Mouse (Mus musculus) testis, adult 2 months (tissue): ENCODE results near the gene Idh3b. TPM values are rescaled to one million over a fixed set of nuclear protein-coding genes. Genes with fewer than 3 reads are reported as not detected.

Source experiments
- H3K27ac ChIP-seq: fragments of 200-500 bp; 2 replicates; pipeline ENCODE4 v1.5.1; 2012; ENCODE audit warnings: low read depth, low read length; ENCODE audit not compliant: control insufficient read depth, insufficient read depth
- H3K27me3 ChIP-seq: fragments of 200-500 bp; 2 replicates; pipeline ENCODE4 v1.6.1; 2012; ENCODE audit warnings: mild to moderate bottlenecking, low read length, moderate library complexity; ENCODE audit not compliant: control insufficient read depth, insufficient read depth
- H3K36me3 ChIP-seq: fragments of 200-500 bp; 2 replicates; pipeline ENCODE4 v1.6.1; 2012; ENCODE audit warnings: mild to moderate bottlenecking, low read length; ENCODE audit not compliant: control insufficient read depth, insufficient read depth
- H3K4me1 ChIP-seq: fragments of 200-500 bp; 2 replicates; pipeline ENCODE4 v1.6.1; 2012; ENCODE audit warnings: low read length; ENCODE audit not compliant: control insufficient read depth, insufficient read depth
- H3K4me3 ChIP-seq: fragments of 200-500 bp; 2 replicates; pipeline ENCODE4 v1.5.1; 2012; ENCODE audit warnings: low read depth, mild to moderate bottlenecking, low read length, moderate library complexity, mixed read lengths; ENCODE audit not compliant: control insufficient read depth
- CTCF ChIP-seq: fragments of 200-500 bp; IDR thresholded peaks from 2 replicates; pipeline ENCODE4 v1.5.1; 2012; ENCODE audit warnings: low read depth, mild to moderate bottlenecking, inconsistent platforms, low read length, moderate library complexity; ENCODE audit not compliant: control insufficient read depth, insufficient read depth, insufficient replicate concordance
- POLR2A ChIP-seq: fragments of 200-500 bp; IDR thresholded peaks from 2 replicates; pipeline ENCODE4 v1.6.1; 2012; ENCODE audit warnings: low read depth, mild to moderate bottlenecking, inconsistent platforms, low read length, moderate library complexity; ENCODE audit not compliant: control insufficient read depth
- polyA plus RNA-seq: library from polyadenylated mRNA; depleted of rRNA; stranded (reverse); fragments of >200 nt; gene quantifications from 2 replicates; pipeline ENCODE4 v1.2.3, GENCODE M21; 2012; rRNA removed

Idh3b gene
- polyA plus RNA-seq, 1 experiment: 148 TPM

GRCm38 (mm10) chr2:130261914-130262313 lies 22.4 kb downstream of the Idh3b start:
- Histone ChIP-seq H3K27me3 (no peaks in the 10 kb centered on the region), H3K4me1 (no peaks in the 10 kb centered on the region), H3K36me3 (no peaks in the 10 kb centered on the region), H3K4me3 (no peak overlapping the region), H3K27ac (no peak overlapping the region)
- TF ChIP-seq POLR2A (no peak), CTCF (no peak)

- TF ChIP-seq POLR2A (no peak), CTCF (no peak)
- no peaks in the 10 kb centered on the region for H3K4me1 ChIP-seq
- H3K27ac ChIP-seq: no peak overlapping the region
- H3K36me3 ChIP-seq: no peaks in the 10 kb centered on the region
- H3K4me3 ChIP-seq: no peak overlapping the region
- H3K27me3 ChIP-seq: no peaks in the 10 kb centered on the region
Measured at GRCm38 (mm10) chr2:130260822-130261221, 23.5 kb downstream of the Idh3b start.

GRCm38 (mm10) chr2:130256762-130257161 lies 27.6 kb downstream of the Idh3b start:
- H3K27me3 ChIP-seq: no peaks in the 10 kb centered on the region
- no peaks in the 10 kb centered on the region for H3K36me3 ChIP-seq
- TF ChIP-seq POLR2A (no peak), CTCF (no peak)
- H3K4me1 ChIP-seq: no peaks in the 10 kb centered on the region
- H3K27ac ChIP-seq: no peak overlapping the region
- no peak overlapping the region for H3K4me3 ChIP-seq

GRCm38 (mm10) chr2:130248226-130248625 lies 36.1 kb downstream of the Idh3b start:
- Histone ChIP-seq H3K36me3 (no peaks in the 10 kb centered on the region), H3K27me3 (no peaks in the 10 kb centered on the region), H3K4me1 (no peaks in the 10 kb centered on the region), H3K27ac (no peak overlapping the region), H3K4me3 (no peak overlapping the region)
- TF ChIP-seq POLR2A: no peak
- TF ChIP-seq CTCF: no peak

- Histone ChIP-seq H3K27ac (no peak overlapping the region), H3K4me3 (no peak overlapping the region), H3K27me3 (no peaks in the 10 kb centered on the region), H3K4me1 (no peaks in the 10 kb centered on the region), H3K36me3 (no peaks in the 10 kb centered on the region)
- no peak for TF ChIP-seq POLR2A
- no peak for TF ChIP-seq CTCF
Measured at GRCm38 (mm10) chr2:130246912-130247311, 37.4 kb downstream of the Idh3b start.

Other genes with a start within 250 kb of the Idh3b start
- gene Tgm6, start 172.1 kb downstream of the Idh3b start, polyA plus RNA-seq: 0.23 and 0.35 TPM in 2 replicates
- gene Snrpb, start 105.1 kb downstream of the Idh3b start, polyA plus RNA-seq: 102 and 117 TPM in 2 replicates
- gene Tmc2, start 89.4 kb downstream of the Idh3b start, polyA plus RNA-seq: 0.07 and 0.19 TPM in 2 replicates
- 20.4 and 24.6 TPM in 2 replicates for gene Nop56, start 10.1 kb downstream of the Idh3b start, polyA plus RNA-seq
- gene Ebf4, start 10.6 kb upstream of the Idh3b start, polyA plus RNA-seq: 1.9 and 2.4 TPM in 2 replicates
- gene Cpxm1, start 113.0 kb upstream of the Idh3b start, polyA plus RNA-seq: 73.4 and 89.5 TPM in 2 replicates
- 0.57 and 0.99 TPM in 2 replicates for gene Gm28372, start 120.7 kb upstream of the Idh3b start, polyA plus RNA-seq
- gene 1700020A23Rik, start 120.7 kb upstream of the Idh3b start, polyA plus RNA-seq: 316 and 321 TPM in 2 replicates
- gene Tmem239, start 121.9 kb upstream of the Idh3b start, polyA plus RNA-seq: 251 and 255 TPM in 2 replicates
- gene Vps16, start 139.8 kb upstream of the Idh3b start, polyA plus RNA-seq: 45.6 and 55.8 TPM in 2 replicates
- 46.3 and 48.0 TPM in 2 replicates for gene Pced1a, start 140.2 kb upstream of the Idh3b start, polyA plus RNA-seq
- 11.0 and 11.6 TPM in 2 replicates for gene Ptpra, start 165.7 kb upstream of the Idh3b start, polyA plus RNA-seq